Mouse (Mus musculus): ENCODE results near the gene Rnf130. TPM values are rescaled to one million over a fixed set of nuclear protein-coding genes. Genes with fewer than 3 reads are reported as not detected.

Rnf130 gene
- polyA plus RNA-seq (2015; fragmentation: Nextera tagmentation; extraction: Ambion mirVana), result 65.0 and 69.2 TPM in 2 replicates

- Histone ChIP-seq H3K4me1 (replicated peaks; ENCODE audit: control insufficient read depth, insufficient read depth, low read length) (peaks cover 32% of the 10 kb centered on the region), H3K36me3 (ENCODE audit: control insufficient read depth, insufficient read depth) (no peaks in the 10 kb centered on the region), H3K4me2 (ENCODE audit: low read length) (peak within 1 kb of the TSS; percentile 79), H3K4me3 (replicated peaks; ENCODE audit: low read length) (peak within 1 kb of the TSS; percentile 73), H3K27ac (ENCODE audit: low read length) (peak within 1 kb of the TSS; percentile 97), H3K27me3 (replicated peaks; ENCODE audit: control insufficient read depth, insufficient read depth, low read length) (no peaks in the 10 kb centered on the region), H3K9me3 (ENCODE audit: control insufficient read depth, low read length) (no peaks in the 10 kb centered on the region), H3K9ac (replicated peaks; ENCODE audit: low read depth, low read length) (peak within 1 kb of the TSS; percentile 93)
- ATAC-seq, result peak; percentile 86
- under 1% methylated on average over 125 of the region's 129 CpGs for WGBS
These were observed at the start of gene Rnf130 for GRCm38 (mm10) chr11:50024833-50025720. Rnf130 (plus strand) TSS chr11:50025346.

GRCm38 (mm10) chr11:49977963-49978568 lies 47.1 kb upstream of the Rnf130 start:
- Histone ChIP-seq H3K4me3 (replicated peaks; ENCODE audit: low read length) (no peak overlapping the region), H3K27me3 (replicated peaks; ENCODE audit: control insufficient read depth, insufficient read depth, low read length) (no peaks in the 10 kb centered on the region), H3K9me3 (ENCODE audit: control insufficient read depth, low read length) (no peaks in the 10 kb centered on the region), H3K27ac (ENCODE audit: low read length) (no peak overlapping the region), H3K9ac (replicated peaks; ENCODE audit: low read depth, low read length) (no peak overlapping the region), H3K4me2 (ENCODE audit: low read length) (no peak overlapping the region), H3K36me3 (ENCODE audit: control insufficient read depth, insufficient read depth) (no peaks in the 10 kb centered on the region), H3K4me1 (replicated peaks; ENCODE audit: control insufficient read depth, insufficient read depth, low read length) (no peaks in the 10 kb centered on the region)
- 84% methylated on average over 10 of the region's 10 CpGs for WGBS
- ATAC-seq, result no peak

GRCm38 (mm10) chr11:49978935-49979334 lies 46.2 kb upstream of the Rnf130 start:
- 91% methylated on average over 8 of the region's 8 CpGs for WGBS

GRCm38 (mm10) chr11:49980681-49981235 lies 44.4 kb upstream of the Rnf130 start:
- Histone ChIP-seq H3K9me3 (ENCODE audit: control insufficient read depth, low read length) (no peaks in the 10 kb centered on the region), H3K27me3 (replicated peaks; ENCODE audit: control insufficient read depth, insufficient read depth, low read length) (no peaks in the 10 kb centered on the region), H3K4me3 (replicated peaks; ENCODE audit: low read length) (no peak overlapping the region), H3K36me3 (ENCODE audit: control insufficient read depth, insufficient read depth) (no peaks in the 10 kb centered on the region), H3K4me2 (ENCODE audit: low read length) (no peak overlapping the region), H3K4me1 (replicated peaks; ENCODE audit: control insufficient read depth, insufficient read depth, low read length) (no peaks in the 10 kb centered on the region), H3K9ac (replicated peaks; ENCODE audit: low read depth, low read length) (no peak overlapping the region), H3K27ac (ENCODE audit: low read length) (no peak overlapping the region)
- 69% methylated on average over 6 of the region's 6 CpGs for WGBS
- no peak for ATAC-seq

More at GRCm38 (mm10) chr11:49978935-49979334, 46.2 kb upstream of the Rnf130 start:
- no peak overlapping the region for H3K4me2 ChIP-seq (ENCODE audit: low read length)
- no peak overlapping the region for H3K4me3 ChIP-seq (replicated peaks; ENCODE audit: low read length)
- no peak for ATAC-seq
- H3K36me3 ChIP-seq (ENCODE audit: control insufficient read depth, insufficient read depth), result no peaks in the 10 kb centered on the region
- no peaks in the 10 kb centered on the region for H3K27me3 ChIP-seq (replicated peaks; ENCODE audit: control insufficient read depth, insufficient read depth, low read length)
- H3K9ac ChIP-seq (replicated peaks; ENCODE audit: low read depth, low read length), result no peak overlapping the region
- no peak overlapping the region for H3K27ac ChIP-seq (ENCODE audit: low read length)
- no peaks in the 10 kb centered on the region for H3K4me1 ChIP-seq (replicated peaks; ENCODE audit: control insufficient read depth, insufficient read depth, low read length)
- H3K9me3 ChIP-seq (ENCODE audit: control insufficient read depth, low read length), result no peaks in the 10 kb centered on the region

GRCm38 (mm10) chr11:49981321-49981963 lies 43.7 kb upstream of the Rnf130 start:
- H3K27me3 ChIP-seq (replicated peaks; ENCODE audit: control insufficient read depth, insufficient read depth, low read length), result no peaks in the 10 kb centered on the region
- no peaks in the 10 kb centered on the region for H3K36me3 ChIP-seq (ENCODE audit: control insufficient read depth, insufficient read depth)
- no peak overlapping the region; the same call in 1 of the 2 replicates for H3K9ac ChIP-seq (replicated peaks; ENCODE audit: low read depth, low read length)
- H3K4me2 ChIP-seq (ENCODE audit: low read length), result no peak overlapping the region
- no peaks in the 10 kb centered on the region for H3K9me3 ChIP-seq (ENCODE audit: control insufficient read depth, low read length)
- WGBS, result 86% methylated on average over 7 of the region's 7 CpGs
- no peak overlapping the region for H3K27ac ChIP-seq (ENCODE audit: low read length)
- no peaks in the 10 kb centered on the region for H3K4me1 ChIP-seq (replicated peaks; ENCODE audit: control insufficient read depth, insufficient read depth, low read length)
- no peak for ATAC-seq
- H3K4me3 ChIP-seq (replicated peaks; ENCODE audit: low read length), result no peak overlapping the region

- no peak overlapping the region for H3K4me2 ChIP-seq (ENCODE audit: low read length)
- H3K27ac ChIP-seq (ENCODE audit: low read length), result no peak overlapping the region
- ATAC-seq, result no peak
- H3K36me3 ChIP-seq (ENCODE audit: control insufficient read depth, insufficient read depth), result no peaks in the 10 kb centered on the region
- no peak overlapping the region for H3K9ac ChIP-seq (replicated peaks; ENCODE audit: low read depth, low read length)
- no peaks in the 10 kb centered on the region for H3K4me1 ChIP-seq (replicated peaks; ENCODE audit: control insufficient read depth, insufficient read depth, low read length)
- no peaks in the 10 kb centered on the region for H3K9me3 ChIP-seq (ENCODE audit: control insufficient read depth, low read length)
- WGBS, result 91% methylated on average over 4 of the region's 4 CpGs
- no peak overlapping the region for H3K4me3 ChIP-seq (replicated peaks; ENCODE audit: low read length)
- no peaks in the 10 kb centered on the region for H3K27me3 ChIP-seq (replicated peaks; ENCODE audit: control insufficient read depth, insufficient read depth, low read length)
These were observed 43.1 kb upstream of the Rnf130 start for GRCm38 (mm10) chr11:49982094-49982493.

- no peak overlapping the region for H3K9ac ChIP-seq (replicated peaks; ENCODE audit: low read depth, low read length)
- no peaks in the 10 kb centered on the region for H3K36me3 ChIP-seq (ENCODE audit: control insufficient read depth, insufficient read depth)
- ATAC-seq, result no peak
- H3K9me3 ChIP-seq (ENCODE audit: control insufficient read depth, low read length), result no peaks in the 10 kb centered on the region
- H3K4me2 ChIP-seq (ENCODE audit: low read length), result no peak overlapping the region
- no peaks in the 10 kb centered on the region for H3K27me3 ChIP-seq (replicated peaks; ENCODE audit: control insufficient read depth, insufficient read depth, low read length)
- whole genome bisulfite sequencing, result 47% methylated on average over 4 of the region's 4 CpGs
- H3K4me3 ChIP-seq (replicated peaks; ENCODE audit: low read length), result no peak overlapping the region
- H3K4me1 ChIP-seq (replicated peaks; ENCODE audit: control insufficient read depth, insufficient read depth, low read length), result no peaks in the 10 kb centered on the region
- H3K27ac ChIP-seq (ENCODE audit: low read length), result no peak overlapping the region
These were observed 42.3 kb upstream of the Rnf130 start for GRCm38 (mm10) chr11:49982881-49983280.

GRCm38 (mm10) chr11:49983875-49984552 lies 41.1 kb upstream of the Rnf130 start:
- no peak overlapping the region for H3K27ac ChIP-seq (ENCODE audit: low read length)
- WGBS, result 81% methylated on average over 4 of the region's 4 CpGs
- H3K9ac ChIP-seq (replicated peaks; ENCODE audit: low read depth, low read length), result no peak overlapping the region
- H3K9me3 ChIP-seq (ENCODE audit: control insufficient read depth, low read length), result no peaks in the 10 kb centered on the region
- H3K4me3 ChIP-seq (replicated peaks; ENCODE audit: low read length), result no peak overlapping the region
- no peaks in the 10 kb centered on the region for H3K4me1 ChIP-seq (replicated peaks; ENCODE audit: control insufficient read depth, insufficient read depth, low read length)
- H3K4me2 ChIP-seq (ENCODE audit: low read length), result no peak overlapping the region
- ATAC-seq, result no peak
- no peaks in the 10 kb centered on the region for H3K27me3 ChIP-seq (replicated peaks; ENCODE audit: control insufficient read depth, insufficient read depth, low read length)
- no peaks in the 10 kb centered on the region for H3K36me3 ChIP-seq (ENCODE audit: control insufficient read depth, insufficient read depth)
